Mouse (Mus musculus) CH12.LX (cell line): ENCODE data around the gene Pkd1l3. TPM values are rescaled to one million over a fixed set of nuclear protein-coding genes. Genes with fewer than 3 reads are reported as not detected.

Experiments used
- DNase-seq: peaks from one replicate; pipeline ENCODE4 v3.0.0-alpha.2; 2013; ENCODE audit errors: extremely low read depth
- H3K27ac ChIP-seq: 2 replicates; pipeline ENCODE4 v1.5.1; 2012; ENCODE audit warnings: low read depth, mild to moderate bottlenecking, control low read depth, moderate library complexity; ENCODE audit not compliant: insufficient read depth
- H3K27me3 ChIP-seq: replicated peaks from 2 replicates; pipeline ENCODE3; 2012; ENCODE audit warnings: inconsistent platforms
- H3K36me3 ChIP-seq, 2 experiments: replicated peaks in 1 of 2; 2 replicates each; pipeline versions ENCODE3 to v1.6.1; 2012; ENCODE audit warnings: inconsistent platforms in 1 of 2, low read length in 1 of 2, mild to moderate bottlenecking in 1 of 2, mixed read lengths in 1 of 2, moderate library complexity in 1 of 2; ENCODE audit not compliant: control insufficient read depth in 1 of 2, insufficient read depth in 1 of 2
- H3K4me1 ChIP-seq, 2 experiments: 2 replicates each; pipeline ENCODE4 v1.6.1; 2012; ENCODE audit warnings: inconsistent platforms in 1 of 2, moderate library complexity in 1 of 2; ENCODE audit not compliant: insufficient read depth in 2 of 2, control insufficient read depth in 1 of 2
- H3K4me2 ChIP-seq: 2 replicates; pipeline ENCODE4 v1.6.1; 2012; ENCODE audit warnings: low read depth, mild to moderate bottlenecking, control low read depth; ENCODE audit not compliant: poor library complexity, insufficient read depth, severe bottlenecking
- H3K4me3 ChIP-seq, 3 experiments: fragments of 150-350 bp in 1 of 3; sonication (generic) in 1 of 3; replicated peaks in 1 of 3; 2 replicates each; pipeline versions ENCODE3 to v1.5.1; 2011 to 2012; ENCODE audit warnings: low read depth in 2 of 3, low read length in 2 of 3, mild to moderate bottlenecking in 2 of 3, moderate library complexity in 2 of 3, control low read depth in 1 of 3, improper control_type of control experiment in 1 of 3, inconsistent platforms in 1 of 3, mixed read lengths in 1 of 3; ENCODE audit not compliant: poor library complexity in 1 of 3
- H3K79me2 ChIP-seq: replicated peaks from 2 replicates; pipeline ENCODE4 v1.6.1; 2012; ENCODE audit warnings: mild to moderate bottlenecking, moderate library complexity; ENCODE audit not compliant: control insufficient read depth, poor library complexity, insufficient read depth, severe bottlenecking; ENCODE audit errors: extremely low read depth
- H3K9ac ChIP-seq: 2 replicates; pipeline ENCODE4 v1.6.1; 2012; ENCODE audit warnings: low read depth, mild to moderate bottlenecking, control low read depth, moderate library complexity; ENCODE audit not compliant: insufficient read depth
- H3K9me3 ChIP-seq: replicated peaks from 2 replicates; pipeline ENCODE3; 2012; ENCODE audit warnings: low read length, inconsistent platforms, mixed read lengths
- BHLHE40 ChIP-seq: IDR thresholded peaks from 2 replicates; pipeline ENCODE4 v1.6.1; 2011; ENCODE audit warnings: mild to moderate bottlenecking, low read depth, low read length, improper control_type of control experiment
- CHD1 ChIP-seq: IDR thresholded peaks from 2 replicates; pipeline ENCODE4 v1.6.1; 2012; ENCODE audit warnings: low read depth, low read length, improper control_type of control experiment, inconsistent platforms
- CHD2 ChIP-seq: IDR thresholded peaks from 2 replicates; pipeline ENCODE4 v1.6.1; 2011; ENCODE audit warnings: low read length, improper control_type of control experiment
- CTCF ChIP-seq, 2 experiments: IDR thresholded peaks in 1 of 2; conservative IDR thresholded peaks in 1 of 2; 2 replicates each; pipeline ENCODE4 v1.5.1; 2011 to 2012; ENCODE audit warnings: low read depth in 2 of 2, low read length in 2 of 2, improper control_type of control experiment in 1 of 2, inconsistent platforms in 1 of 2, mild to moderate bottlenecking in 1 of 2, moderate library complexity in 1 of 2
- E2F4 ChIP-seq: IDR thresholded peaks from 2 replicates; pipeline ENCODE4 v1.6.1; 2011; ENCODE audit warnings: low read depth, low read length, improper control_type of control experiment; ENCODE audit not compliant: insufficient replicate concordance
- ELF1 ChIP-seq: IDR thresholded peaks from 2 replicates; pipeline ENCODE4 v1.6.1; 2014; ENCODE audit warnings: low read depth, mild to moderate bottlenecking, inconsistent platforms, low read length, improper control_type of control experiment
- EP300 ChIP-seq: IDR thresholded peaks from 2 replicates; pipeline ENCODE4 v1.6.1; 2011; ENCODE audit warnings: low read length, improper control_type of control experiment
- ETS1 ChIP-seq: conservative IDR thresholded peaks from 2 replicates; pipeline ENCODE4 v1.6.1; 2012; ENCODE audit warnings: low read depth, mild to moderate bottlenecking, inconsistent platforms, low read length, improper control_type of control experiment, moderate library complexity
- GABPA ChIP-seq: IDR thresholded peaks from 2 replicates; pipeline ENCODE4 v1.6.1; 2012; ENCODE audit warnings: low read depth, low read length, improper control_type of control experiment, inconsistent platforms; ENCODE audit not compliant: insufficient replicate concordance
- HCFC1 ChIP-seq: IDR thresholded peaks from 2 replicates; pipeline ENCODE4 v1.6.1; 2012; ENCODE audit warnings: low read depth, mild to moderate bottlenecking, inconsistent platforms, low read length, improper control_type of control experiment
- IRF4 ChIP-seq: IDR thresholded peaks from 2 replicates; pipeline ENCODE4 v1.6.1; 2014; ENCODE audit warnings: low read depth, mild to moderate bottlenecking, inconsistent platforms, low read length, improper control_type of control experiment
- JUN ChIP-seq: IDR thresholded peaks from 2 replicates; pipeline ENCODE4 v1.6.1; 2011; ENCODE audit warnings: low read depth, mild to moderate bottlenecking, low read length, improper control_type of control experiment, moderate library complexity; ENCODE audit not compliant: insufficient read depth
- JUND ChIP-seq: conservative IDR thresholded peaks from 2 replicates; pipeline ENCODE4 v1.6.1; 2011; ENCODE audit warnings: low read depth, low read length, improper control_type of control experiment
- KAT2A ChIP-seq: IDR thresholded peaks from 2 replicates; pipeline ENCODE4 v1.6.1; 2012; ENCODE audit warnings: low read length, improper control_type of control experiment, inconsistent platforms; ENCODE audit not compliant: insufficient replicate concordance
- MAFK ChIP-seq: IDR thresholded peaks from 2 replicates; pipeline ENCODE4 v1.6.1; 2011; ENCODE audit warnings: low read length, improper control_type of control experiment; ENCODE audit not compliant: insufficient replicate concordance
- MAX ChIP-seq: IDR thresholded peaks from 2 replicates; pipeline ENCODE4 v1.6.1; 2011; ENCODE audit warnings: low read length, improper control_type of control experiment
- MAZ ChIP-seq: IDR thresholded peaks from 2 replicates; pipeline ENCODE4 v1.6.1; 2012; ENCODE audit warnings: low read depth, mild to moderate bottlenecking, inconsistent platforms, low read length, improper control_type of control experiment, moderate library complexity
- MEF2A ChIP-seq: IDR thresholded peaks from 2 replicates; pipeline ENCODE4 v1.6.1; 2014; ENCODE audit warnings: low read depth, mild to moderate bottlenecking, inconsistent platforms, low read length, improper control_type of control experiment, borderline replicate concordance
- MXI1 ChIP-seq: IDR thresholded peaks from 2 replicates; pipeline ENCODE4 v1.6.1; 2011; ENCODE audit warnings: mild to moderate bottlenecking, low read depth, low read length, improper control_type of control experiment
- MYC ChIP-seq: IDR thresholded peaks from 2 replicates; pipeline ENCODE4 v1.6.1; 2011; ENCODE audit warnings: low read depth, mild to moderate bottlenecking, improper control_type of control experiment, low read length
- NELFE ChIP-seq: IDR thresholded peaks from 2 replicates; pipeline ENCODE4 v1.6.1; 2011; ENCODE audit warnings: low read depth, low read length, improper control_type of control experiment
- NRF1 ChIP-seq: IDR thresholded peaks from 2 replicates; pipeline ENCODE4 v1.6.1; 2014; ENCODE audit warnings: low read depth, mild to moderate bottlenecking, inconsistent platforms, low read length, improper control_type of control experiment, moderate library complexity
- PAX5 ChIP-seq: IDR thresholded peaks from 2 replicates; pipeline ENCODE4 v1.6.1; 2012; ENCODE audit warnings: low read length, inconsistent platforms, mixed read lengths
- POLR2A ChIP-seq: IDR thresholded peaks from 2 replicates; pipeline ENCODE4 v1.6.1; 2011; ENCODE audit warnings: low read depth, mild to moderate bottlenecking, improper control_type of control experiment, low read length
- POLR2AphosphoS2 ChIP-seq: IDR thresholded peaks from 2 replicates; pipeline ENCODE4 v1.6.1; 2011; ENCODE audit warnings: low read depth, low read length, improper control_type of control experiment
- RAD21 ChIP-seq: IDR thresholded peaks from 2 replicates; pipeline ENCODE4 v1.6.1; 2011; ENCODE audit warnings: low read depth, mild to moderate bottlenecking, low read length, improper control_type of control experiment, moderate library complexity
- RCOR1 ChIP-seq: conservative IDR thresholded peaks from 2 replicates; pipeline ENCODE4 v1.6.1; 2012; ENCODE audit warnings: low read depth, mild to moderate bottlenecking, inconsistent platforms, low read length, improper control_type of control experiment
- SIN3A ChIP-seq: IDR thresholded peaks from 2 replicates; pipeline ENCODE4 v1.6.1; 2012; ENCODE audit warnings: low read length, improper control_type of control experiment, inconsistent platforms
- SMC3 ChIP-seq: IDR thresholded peaks from 2 replicates; pipeline ENCODE4 v1.6.1; 2011; ENCODE audit warnings: low read depth, low read length, improper control_type of control experiment
- TBP ChIP-seq: conservative IDR thresholded peaks from 2 replicates; pipeline ENCODE4 v1.6.1; 2011; ENCODE audit warnings: low read depth, low read length, improper control_type of control experiment
- TCF12 ChIP-seq: IDR thresholded peaks from 2 replicates; pipeline ENCODE4 v1.6.1; 2014; ENCODE audit warnings: low read depth, mild to moderate bottlenecking, inconsistent platforms, low read length, improper control_type of control experiment
- UBTF ChIP-seq: IDR thresholded peaks from 2 replicates; pipeline ENCODE4 v1.6.1; 2012; ENCODE audit warnings: low read depth, mild to moderate bottlenecking, inconsistent platforms, low read length, improper control_type of control experiment, moderate library complexity
- USF1 ChIP-seq: IDR thresholded peaks from 2 replicates; pipeline ENCODE4 v1.6.1; 2014; ENCODE audit warnings: low read depth, mild to moderate bottlenecking, inconsistent platforms, low read length, improper control_type of control experiment
- USF2 ChIP-seq: conservative IDR thresholded peaks from 2 replicates; pipeline ENCODE4 v1.6.1; 2011; ENCODE audit warnings: low read depth, low read length, improper control_type of control experiment
- ZC3H11A ChIP-seq: IDR thresholded peaks from 2 replicates; pipeline ENCODE4 v1.6.1; 2012; ENCODE audit warnings: low read depth, mild to moderate bottlenecking, inconsistent platforms, low read length, improper control_type of control experiment
- ZKSCAN1 ChIP-seq: IDR thresholded peaks from 2 replicates; pipeline ENCODE4 v1.6.1; 2012; ENCODE audit warnings: low read depth, inconsistent platforms, low read length, improper control_type of control experiment, borderline replicate concordance
- ZMIZ1 ChIP-seq: IDR thresholded peaks from 2 replicates; pipeline ENCODE4 v1.6.1; 2012; ENCODE audit warnings: low read depth, mild to moderate bottlenecking, inconsistent platforms, low read length, improper control_type of control experiment
- ZNF384 ChIP-seq: IDR thresholded peaks from 2 replicates; pipeline ENCODE4 v1.6.1; 2012; ENCODE audit warnings: low read depth, low read length, improper control_type of control experiment, inconsistent platforms
- dilution Hi-C: fragments of 300-500 bp; cut with MboI; formaldehyde crosslinking; loops from 2 replicates; pipeline ENCODE4 v1.14.3; 2020; ENCODE audit warnings: low sequenced_read_pairs; ENCODE audit not compliant: extremely low pct_unique_long_range_greater_than_20kb, extremely low pct_ligation_motif_present
- in situ Hi-C: fragments of 300-500 bp; cut with MboI; formaldehyde crosslinking; loops from 3 replicates; pipeline ENCODE4 v1.14.3; 2019; ENCODE audit warnings: low sequenced_read_pairs, low pct_ligation_motif_present, low pct_unique_long_range_greater_than_20kb, mixed read lengths
- polyA plus RNA-seq: library from polyadenylated mRNA; unstranded; fragments of >175 nt; gene quantifications from 2 replicates; pipeline ENCODE4 v1.2.1, GENCODE M21; 2012; ENCODE audit warnings: low read depth; ENCODE audit not compliant: insufficient read length
- total RNA-seq, 2 experiments: library from RNA; depleted of rRNA; stranded (reverse); fragments of 300-350 nt in 1 of 2; fragments of >200 nt in 1 of 2; gene quantifications; 2 replicates each; pipeline ENCODE4 v1.2.3; 2012 to 2014

Pkd1l3 gene
- total and polyA plus RNA-seq, 3 experiments = 3.5 to 10.0 (median 6.0) TPM

DNA sequence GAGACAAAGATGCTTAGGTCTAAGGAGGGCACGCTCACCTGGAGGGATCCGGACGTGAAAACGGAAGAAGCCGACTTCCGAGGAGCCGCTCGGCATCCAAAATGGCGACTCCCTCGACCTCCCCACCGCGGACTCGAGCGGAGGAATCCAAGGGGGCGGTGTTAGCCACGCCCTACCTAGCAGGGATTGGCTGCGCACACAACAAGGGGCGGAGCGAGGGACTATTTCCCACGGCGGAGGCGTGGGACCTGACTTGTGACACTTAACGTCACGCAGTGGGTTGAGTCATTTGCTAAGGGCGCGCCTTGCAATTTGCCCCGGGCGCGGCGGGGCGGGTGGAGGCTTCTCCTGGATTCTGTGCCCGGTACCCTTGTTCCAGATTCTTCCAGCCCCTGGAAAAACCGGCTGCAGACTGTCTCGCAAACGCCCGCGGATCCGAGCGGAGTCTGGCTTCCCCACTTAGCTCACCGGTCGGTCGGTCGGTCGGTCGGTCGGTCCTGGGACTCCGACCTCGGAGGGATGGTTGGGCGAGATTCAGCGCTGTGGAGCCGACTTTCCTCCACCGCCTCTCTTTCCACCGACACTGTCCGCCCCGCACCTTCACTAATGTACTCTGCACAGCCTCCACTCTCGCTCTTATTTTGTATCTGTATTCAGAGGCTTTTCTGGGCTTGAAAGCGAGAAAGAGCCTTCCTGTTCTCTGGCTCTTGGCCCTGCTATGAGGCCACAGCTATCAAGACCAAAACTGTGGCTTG is 79.0 kb downstream of the Pkd1l3 start, which contains the start of gene Ist1:
Ist1 (minus strand) TSS at position 115 of the 755 bp plus-strand sequence.
- H3K27ac ChIP-seq = peak within 1 kb of the TSS; percentile 53
- peak; percentile 98 for DNase-seq
- peak within 1 kb of the TSS; percentile 92 to 99 (median 98) for H3K4me3 ChIP-seq
- peaks cover 11 to 33% of the 10 kb centered on the region in 2 experiments for H3K4me1 ChIP-seq
- peaks cover 40% of the 10 kb centered on the region for H3K79me2 ChIP-seq
- in situ Hi-C loops (no loop called here), dilution Hi-C loops (no loop called here)
- no peaks in the 10 kb centered on the region for H3K9me3 ChIP-seq
- TF ChIP-seq USF2 = no peak; the same call in 1 of the 2 replicates
- peak; percentile 65; the same call in 1 of the 2 replicates for TF ChIP-seq NRF1
- no peak for TF ChIP-seq SMC3
- TF ChIP-seq TCF12 = peak; percentile 94
- peak; percentile 82; the same call in 1 of the 2 replicates for TF ChIP-seq MXI1
- no peak for TF ChIP-seq MAFK
- peak; percentile 79 for TF ChIP-seq MAX
- 0 out of 2 replicates have a peak, but pooled peaks have one; percentile 14 for TF ChIP-seq RCOR1
- peak; percentile 95 for TF ChIP-seq TBP
- no peak; the same call in 1 of the 2 replicates for TF ChIP-seq CHD1
- peak; percentile 4; the same call in 1 of the 2 replicates for TF ChIP-seq USF1
- peak; percentile 96 for TF ChIP-seq KAT2A
- peak; percentile 60 for TF ChIP-seq MAZ
- no peak for TF ChIP-seq JUN
- TF ChIP-seq ZC3H11A = no peak
- TF ChIP-seq E2F4 = 0 out of 2 replicates have a peak, but pooled peaks have one; percentile 29
- TF ChIP-seq UBTF = peak; percentile 69; the same call in 1 of the 2 replicates
- TF ChIP-seq GABPA = no peak
- TF ChIP-seq CHD2 = peak; percentile 88
- TF ChIP-seq ETS1 = peak; percentile 37; the same call in 1 of the 2 replicates
- peak; percentile 73 for TF ChIP-seq ELF1
- peak; percentile 73 for TF ChIP-seq HCFC1
- TF ChIP-seq PAX5 = no peak
- peak; percentile 38 for TF ChIP-seq BHLHE40
- peak; percentile 61 for TF ChIP-seq MEF2A
- TF ChIP-seq RAD21 = no peak
- peak; percentile 79 for TF ChIP-seq IRF4
- peak; percentile 66; the same call in 1 of the 2 replicates for TF ChIP-seq MYC
- peak; percentile 93 for TF ChIP-seq NELFE
- TF ChIP-seq CTCF (conservative IDR thresholded peaks at IDR 0.05 in 1 of 2, IDR thresholded peaks at IDR 0.05 in 1 of 2; ENCODE audit: low read depth in 2 of 2, low read length in 2 of 2) = no peak
- no peak for TF ChIP-seq EP300
- TF ChIP-seq ZKSCAN1 = no peak; the same call in 1 of the 2 replicates
- peak; percentile 83; the same call in 1 of the 2 replicates for TF ChIP-seq ZMIZ1
- peak; percentile 94 for TF ChIP-seq POLR2A
- peak; percentile 31; the same call in 1 of the 2 replicates for TF ChIP-seq SIN3A
- no peak for TF ChIP-seq ZNF384
- TF ChIP-seq JUND = 0 out of 2 replicates have a peak, but pooled peaks have one; percentile 23
- peak; percentile 47; the same call in 1 of the 2 replicates for TF ChIP-seq POLR2AphosphoS2
- H3K9ac ChIP-seq = peak within 1 kb of the TSS; percentile 81
- H3K27me3 ChIP-seq = peaks cover 6% of the 10 kb centered on the region
- peak within 1 kb of the TSS; percentile 94 for H3K4me2 ChIP-seq
- peaks cover 2 to 11% of the 10 kb centered on the region in 2 experiments for H3K36me3 ChIP-seq
